Comparison of ENCODE assay signal across 27 mouse cellular contexts in the genomic region with DNA sequence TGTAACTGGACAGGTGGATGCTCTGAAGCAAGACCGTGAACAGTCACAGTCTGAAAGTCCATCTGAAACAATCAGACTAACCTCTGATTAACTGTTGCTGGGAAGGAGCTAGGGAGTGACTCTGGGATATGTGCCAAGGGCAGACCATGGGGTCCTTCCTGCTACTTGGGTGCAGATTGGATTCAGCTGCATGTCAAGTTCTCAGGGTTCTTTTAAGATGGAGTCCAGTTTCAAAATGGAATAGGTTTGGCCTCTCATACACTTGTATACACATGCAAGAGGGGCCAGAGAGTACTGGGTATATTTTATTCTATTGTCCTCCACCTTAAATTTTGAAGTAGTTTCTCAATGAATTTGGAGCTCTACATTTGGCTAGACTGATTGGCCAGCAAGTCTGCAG.
"Had no signal": no experiment of that assay in that cellular context is flagged by ENCODE, and none has a peak within 500 bp of the region (broad histone marks: within the 10 kb centered on the region; RNA-seq: fewer than 3 reads in every experiment).

No protein-coding gene starts in this region.

- H3K4me1 ChIP-seq: limb, embryonic 10.5 days; limb, embryonic 12.5 days; limb, embryonic 13.5 days; limb, embryonic 15.5 days; liver, embryonic 12.5 days; liver, embryonic 13.5 days; liver, embryonic 15.5 days; megakaryocyte, embryonic 14.5 days; midbrain, embryonic 10.5 days; midbrain, embryonic 12.5 days; midbrain, embryonic 13.5 days; midbrain, embryonic 15.5 days; neural tube, embryonic 12.5 days had no signal

- H3K36me3 ChIP-seq: limb, embryonic 10.5 days; limb, embryonic 12.5 days; limb, embryonic 13.5 days; limb, embryonic 15.5 days; liver, embryonic 12.5 days; liver, embryonic 13.5 days; liver, embryonic 15.5 days; midbrain, embryonic 10.5 days; midbrain, embryonic 12.5 days; midbrain, embryonic 13.5 days; midbrain, embryonic 15.5 days; neural tube, embryonic 12.5 days had no signal

- ATAC-seq: liver, embryonic 12.5 days; liver, postnatal 0 days; midbrain, embryonic 13.5 days; midbrain, embryonic 15.5 days; midbrain, embryonic 16.5 days had no signal

- H3K27ac ChIP-seq: left cerebral cortex, adult 2 months; limb, embryonic 10.5 days; limb, embryonic 12.5 days; limb, embryonic 13.5 days; limb, embryonic 15.5 days; liver, embryonic 12.5 days; liver, embryonic 13.5 days; liver, embryonic 14.5 days; liver, embryonic 15.5 days; macrophage; midbrain, embryonic 10.5 days; midbrain, embryonic 12.5 days; midbrain, embryonic 13.5 days; midbrain, embryonic 15.5 days; neural tube, embryonic 12.5 days had no signal

- H3K4me2 ChIP-seq: limb, embryonic 12.5 days; limb, embryonic 13.5 days; limb, embryonic 15.5 days; liver, embryonic 11.5 days; liver, embryonic 12.5 days; liver, embryonic 13.5 days; liver, embryonic 15.5 days; midbrain, embryonic 11.5 days; midbrain, embryonic 12.5 days; midbrain, embryonic 13.5 days; midbrain, embryonic 15.5 days; neural tube, embryonic 12.5 days had no signal

- H3K9me3 ChIP-seq: limb, embryonic 10.5 days; limb, embryonic 12.5 days; limb, embryonic 13.5 days; limb, embryonic 15.5 days; liver, embryonic 12.5 days; liver, embryonic 13.5 days; liver, embryonic 15.5 days; megakaryocyte, embryonic 14.5 days; midbrain, embryonic 10.5 days; midbrain, embryonic 12.5 days; midbrain, embryonic 13.5 days; midbrain, embryonic 15.5 days; neural tube, embryonic 12.5 days had no signal

- H3K4me3 ChIP-seq: left cerebral cortex, adult 2 months; limb, embryonic 10.5 days; limb, embryonic 12.5 days; limb, embryonic 13.5 days; limb, embryonic 15.5 days; liver, embryonic 12.5 days; liver, embryonic 13.5 days; liver, embryonic 15.5 days; megakaryocyte, embryonic 14.5 days; midbrain, embryonic 10.5 days; midbrain, embryonic 12.5 days; midbrain, embryonic 13.5 days; midbrain, embryonic 15.5 days; myocyte; neural tube, embryonic 12.5 days had no signal

- H3K9ac ChIP-seq: limb, embryonic 12.5 days; limb, embryonic 13.5 days; limb, embryonic 15.5 days; liver, embryonic 12.5 days; liver, embryonic 13.5 days; liver, embryonic 14.5 days; liver, embryonic 15.5 days; liver, postnatal 0 days; midbrain, embryonic 12.5 days; midbrain, embryonic 13.5 days; midbrain, embryonic 15.5 days; neural tube, embryonic 12.5 days had no signal

- H3K27me3 ChIP-seq: limb, embryonic 12.5 days; limb, embryonic 13.5 days; limb, embryonic 15.5 days; liver, embryonic 12.5 days; liver, embryonic 13.5 days; liver, embryonic 15.5 days; megakaryocyte, embryonic 14.5 days; midbrain, embryonic 12.5 days; midbrain, embryonic 13.5 days; midbrain, embryonic 15.5 days; neural tube, embryonic 12.5 days had no signal

- DNase-seq: layer of hippocampus, postnatal 36 days; left cerebral cortex, postnatal 4 days; liver; liver, embryonic 13.5 days; liver, postnatal 0 days; lung, adult 2 months; lung, postnatal 36 days; midbrain, embryonic 14.5 days had no signal
